Mouse (Mus musculus) liver, embryonic 18 days (tissue): ENCODE results near the gene Polr1d. TPM values are rescaled to one million over a fixed set of nuclear protein-coding genes. Genes with fewer than 3 reads are reported as not detected.

ENCODE experiments used
- polyA plus RNA-seq: library from polyadenylated mRNA; depleted of rRNA; stranded (reverse); fragments of >200 nt; gene quantifications from 2 replicates; pipeline ENCODE4 v1.2.3, GENCODE M21; 2012; rRNA removed

Gene Polr1d
- polyA plus RNA-seq, result 50.3 and 52.8 TPM in 2 replicates

DNA sequence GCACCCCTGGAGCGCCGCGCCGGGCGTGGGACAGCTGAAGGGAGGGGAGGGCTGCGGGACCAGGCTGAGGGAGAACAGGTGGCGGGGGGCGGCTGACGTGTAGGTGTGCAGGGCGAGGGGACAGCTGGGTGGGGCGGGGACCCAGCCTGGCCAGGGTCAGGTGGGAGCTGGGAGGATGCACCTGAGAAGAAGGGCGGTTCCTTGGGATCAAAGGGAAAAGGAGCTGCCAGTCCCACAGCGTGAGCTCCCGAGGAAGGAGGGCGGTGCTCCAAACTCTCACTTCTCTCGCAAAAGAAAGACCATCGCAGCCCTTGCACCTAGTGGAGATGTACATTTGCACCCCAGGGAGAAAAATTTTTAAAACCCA is at the start of gene Polr1d:
Gene Polr1d, plus strand, starts transcription at position 252 of the 367 bp plus-strand sequence.

DNA sequence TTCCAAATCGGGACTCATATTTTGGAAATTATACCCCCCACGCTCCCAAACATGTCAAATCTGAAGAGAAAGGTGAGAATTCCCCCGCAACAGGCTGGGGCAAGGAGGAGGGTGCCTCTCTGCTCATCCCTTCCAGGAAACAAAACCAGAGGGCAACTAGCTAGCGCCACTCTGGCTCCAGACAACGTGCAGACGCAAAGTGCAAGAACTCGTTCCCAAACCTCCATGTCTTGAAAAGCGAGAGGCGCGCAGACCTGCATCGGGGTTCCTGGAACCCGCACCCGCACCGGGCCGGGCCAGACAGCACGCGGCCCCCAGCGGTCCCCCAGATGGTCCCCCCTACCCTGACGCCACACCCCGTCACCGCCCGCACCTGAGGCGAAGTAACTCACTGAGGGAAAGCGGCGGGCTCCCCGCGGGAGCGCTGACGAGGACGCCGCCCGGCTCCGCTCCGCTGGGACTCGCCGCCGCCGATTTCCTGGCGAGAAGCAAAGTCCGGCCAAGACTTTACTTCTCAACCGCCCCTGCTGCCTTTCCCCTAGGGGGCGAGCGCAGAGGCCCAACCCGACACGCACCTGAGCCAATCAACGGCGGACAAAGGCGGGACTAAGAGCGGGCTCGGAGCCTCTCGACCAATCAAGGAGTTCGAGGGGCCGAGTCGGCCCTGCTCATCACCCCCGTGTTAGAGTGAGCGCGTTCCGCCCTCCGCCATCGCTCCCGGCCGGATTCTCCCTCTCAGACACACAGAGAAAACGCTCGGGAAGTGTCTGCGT is 638 bp upstream of the Polr1d start, which contains the start of gene Lnx2:
Gene Lnx2, minus strand, starts transcription at position 561 of the 773 bp plus-strand sequence.

Other genes starting within 250 kb of the Polr1d start
- 211 and 230 TPM in 2 replicates for gene Rpl21, start 244.2 kb upstream of the Polr1d start, polyA plus RNA-seq
- 1.4 and 2.1 TPM in 2 replicates for gene Rasl11a, start 232.0 kb upstream of the Polr1d start, polyA plus RNA-seq
- 26.3 and 31.2 TPM in 2 replicates for gene Gtf3a, start 128.4 kb upstream of the Polr1d start, polyA plus RNA-seq
- gene Mtif3, start 113.2 kb upstream of the Polr1d start, polyA plus RNA-seq, result 7.7 and 7.8 TPM in 2 replicates
- 6.5 and 7.1 TPM in 2 replicates for gene Lnx2, start 464 bp upstream of the Polr1d start, polyA plus RNA-seq
- not detected in 2 replicates for gene Gsx1, start 111.6 kb downstream of the Polr1d start, polyA plus RNA-seq
- 0.02 and 0.04 TPM in 2 replicates for gene Pdx1, start 192.9 kb downstream of the Polr1d start, polyA plus RNA-seq
- gene Cdx2, start 230.2 kb downstream of the Polr1d start, polyA plus RNA-seq, result 0.01 and 0.05 TPM in 2 replicates
- 83.8 and 90.3 TPM in 2 replicates for gene Urad, start 245.4 kb downstream of the Polr1d start, polyA plus RNA-seq